Mouse (Mus musculus) testis, postnatal 10 days (tissue): ENCODE data around the gene Ptprc.
A peak's percentile ranks its signal among the peaks of the same experiment; 100 is the strongest.

ENCODE experiments used
- DNase-seq: peaks from one replicate; pipeline ENCODE4 v3.0.0; 2021; ENCODE audit warnings: low spot score

Gene Ptprc

GRCm38 (mm10) chr1:138148844-138149243 lies 26.7 kb downstream of the Ptprc start:
- no peak for DNase-seq

GRCm38 (mm10) chr1:138145571-138145970 lies 29.9 kb downstream of the Ptprc start:
- DNase-seq = no peak

- DNase-seq = no peak
Measured at GRCm38 (mm10) chr1:138145148-138145547, 30.4 kb downstream of the Ptprc start.

- no peak for DNase-seq
Measured at GRCm38 (mm10) chr1:138144365-138144764, 31.1 kb downstream of the Ptprc start.

- no peak for DNase-seq
Measured at GRCm38 (mm10) chr1:138140769-138141168, 34.7 kb downstream of the Ptprc start.

GRCm38 (mm10) chr1:138137696-138138095 lies 37.8 kb downstream of the Ptprc start:
- no peak for DNase-seq

GRCm38 (mm10) chr1:138137024-138137577 lies 38.4 kb downstream of the Ptprc start:
- no peak for DNase-seq

- no peak for DNase-seq
Measured at GRCm38 (mm10) chr1:138136373-138136779, 39.1 kb downstream of the Ptprc start.

GRCm38 (mm10) chr1:138135637-138136372 lies 39.7 kb downstream of the Ptprc start:
- no peak for DNase-seq

- DNase-seq = no peak
Measured at GRCm38 (mm10) chr1:138135117-138135516, 40.4 kb downstream of the Ptprc start.

GRCm38 (mm10) chr1:138134324-138134723 lies 41.2 kb downstream of the Ptprc start:
- DNase-seq = no peak

- no peak for DNase-seq
Measured at GRCm38 (mm10) chr1:138131739-138132138, 43.8 kb downstream of the Ptprc start.

GRCm38 (mm10) chr1:138130145-138130544 lies 45.4 kb downstream of the Ptprc start:
- no peak for DNase-seq

GRCm38 (mm10) chr1:138126843-138127242 lies 48.7 kb downstream of the Ptprc start:
- no peak for DNase-seq

- no peak for DNase-seq
Measured at GRCm38 (mm10) chr1:138125281-138125680, 50.2 kb downstream of the Ptprc start.

GRCm38 (mm10) chr1:138123866-138124265 lies 51.6 kb downstream of the Ptprc start:
- DNase-seq = no peak

- DNase-seq = peak; percentile 41
Measured at GRCm38 (mm10) chr1:138119895-138120294, 55.6 kb downstream of the Ptprc start.

- no peak for DNase-seq
Measured at GRCm38 (mm10) chr1:138093219-138093618, 82.3 kb downstream of the Ptprc start.

- peak; percentile 60 for DNase-seq
Measured at GRCm38 (mm10) chr1:138085810-138086209, 89.7 kb downstream of the Ptprc start.

- DNase-seq = no peak
Measured at GRCm38 (mm10) chr1:138083707-138084106, 91.8 kb downstream of the Ptprc start.

GRCm38 (mm10) chr1:138080308-138080707 lies 95.2 kb downstream of the Ptprc start:
- DNase-seq = no peak

GRCm38 (mm10) chr1:138044196-138044945 lies 131.1 kb downstream of the Ptprc start:
- peak; percentile 87 for DNase-seq

- DNase-seq = no peak
Measured at GRCm38 (mm10) chr1:138040556-138040955, 135.0 kb downstream of the Ptprc start.
